In genomic region chr4:107605964-107606602, GRCm38 (mm10) we compare ENCODE assay signal across 12 mouse cellular contexts.
A peak's percentile ranks its signal among the peaks of the same experiment; 100 is the strongest.
DNase-seq lines count a peak whose midpoint lies in the region; ATAC-seq and TF ChIP-seq lines count a peak whose summit lies in the region.
"Had no signal": no experiment of that assay in that cellular context is flagged by ENCODE, and none has a peak within 500 bp of the region (broad histone marks: within the 10 kb centered on the region; RNA-seq: fewer than 3 reads in every experiment).

No protein-coding gene starts in this region.

- peaks cover 11% of the 10 kb centered on the region for H3K4me1 ChIP-seq in heart, embryonic 11.5 days (ENCODE audit: control insufficient read depth, insufficient read depth, low read length)
- peaks cover 36% of the 10 kb centered on the region for H3K4me1 ChIP-seq in embryonic facial prominence, embryonic 14.5 days (ENCODE audit: control insufficient read depth, insufficient read depth, low read length)
- peaks cover 24 to 29% of the 10 kb centered on the region in 2 experiments for H3K4me1 ChIP-seq in liver, embryonic 14.5 days (replicated peaks; ENCODE audit: control insufficient read depth in 2 of 2, insufficient read depth in 2 of 2, low read length in 1 of 2)

- H3K27ac ChIP-seq in heart, embryonic 11.5 days (ENCODE audit: low read depth, low read length) = no peak overlapping the region
- 0 out of 2 replicates have a peak overlapping the region, but pooled peaks have one; percentile 64 for H3K27ac ChIP-seq in embryonic facial prominence, embryonic 14.5 days (replicated peaks; ENCODE audit: low read depth, low read length)
- H3K27ac ChIP-seq in liver, embryonic 14.5 days = peak overlapping the region; percentile 79
- H3K27ac ChIP-seq: limb, embryonic 15.5 days had no signal

- WGBS in heart, embryonic 11.5 days (ENCODE audit: insufficient replicate concordance) = 42% methylated on average over 17 of the region's 17 CpGs
- 60% methylated on average over 17 of the region's 17 CpGs for WGBS in embryonic facial prominence, embryonic 14.5 days
- 16% methylated on average over 17 of the region's 17 CpGs for WGBS in liver, embryonic 14.5 days (ENCODE audit: insufficient replicate concordance)

- no peak for TF ChIP-seq CTCF in liver, embryonic 14.5 days (IDR thresholded peaks at IDR 0.05; ENCODE audit: low read depth)

- peak; percentile 83 for TF ChIP-seq EP300 in liver, embryonic 14.5 days (IDR thresholded peaks at IDR 0.05; ENCODE audit: low read depth)

- H3K27me3 ChIP-seq in heart, embryonic 11.5 days (ENCODE audit: control insufficient read depth, insufficient read depth, low read length) = peaks cover 26% of the 10 kb centered on the region; the same call in 1 of the 2 replicates
- no peaks in the 10 kb centered on the region for H3K27me3 ChIP-seq in embryonic facial prominence, embryonic 14.5 days (replicated peaks; ENCODE audit: control insufficient read depth, insufficient read depth, low read length)
- no peaks in the 10 kb centered on the region for H3K27me3 ChIP-seq in liver, embryonic 14.5 days (ENCODE audit: control insufficient read depth, insufficient read depth, low read length)
- H3K27me3 ChIP-seq: limb, embryonic 15.5 days had no signal

- DNase-seq in heart, postnatal 4 days = no peak
- DNase-seq in A20 (ENCODE audit: low read depth, low spot score) = peak; percentile 15
- no peak for DNase-seq in embryonic facial prominence, embryonic 14.5 days (ENCODE audit: low spot score)
- peak; percentile 64 to 67 (median 64) for DNase-seq in liver, embryonic 14.5 days (ENCODE audit: low read depth in 3 of 3, low spot score in 3 of 3)
- no peak for DNase-seq in testis, postnatal 14 days (ENCODE audit: low spot score)
- DNase-seq in gastrocnemius, postnatal 4 days (ENCODE audit: low spot score in 2 of 2) = no peak
- DNase-seq in adrenal gland, postnatal 4 days (ENCODE audit: low spot score in 2 of 2) = no peak
- DNase-seq: adrenal gland, postnatal 14 days; cerebellum, adult 9-10 months had no signal

- peak overlapping the region; percentile 22; the same call in 1 of the 2 replicates for H3K4me2 ChIP-seq in heart, embryonic 11.5 days
- no peak overlapping the region for H3K4me2 ChIP-seq in embryonic facial prominence, embryonic 14.5 days (ENCODE audit: low read depth, low read length)
- peak overlapping the region; percentile 60 for H3K4me2 ChIP-seq in liver, embryonic 14.5 days (ENCODE audit: low read depth)
- H3K4me2 ChIP-seq: limb, embryonic 15.5 days; midbrain, embryonic 11.5 days had no signal

- H3K36me3 ChIP-seq in heart, embryonic 11.5 days (ENCODE audit: control insufficient read depth, insufficient read depth, low read length) = no peaks in the 10 kb centered on the region
- H3K36me3 ChIP-seq in embryonic facial prominence, embryonic 14.5 days (ENCODE audit: control insufficient read depth, insufficient read depth, low read length) = no peaks in the 10 kb centered on the region
- H3K36me3 ChIP-seq in liver, embryonic 14.5 days (replicated peaks; ENCODE audit: control insufficient read depth, insufficient read depth, low read depth) = no peaks in the 10 kb centered on the region
- H3K36me3 ChIP-seq: limb, embryonic 15.5 days had no signal

- no peak overlapping the region for H3K9ac ChIP-seq in heart, embryonic 11.5 days (ENCODE audit: low read depth, low read length)
- H3K9ac ChIP-seq in embryonic facial prominence, embryonic 14.5 days (ENCODE audit: low read depth, low read length) = no peak overlapping the region; the same call in 1 of the 2 replicates
- peak overlapping the region; percentile 44 for H3K9ac ChIP-seq in liver, embryonic 14.5 days (replicated peaks)
- H3K9ac ChIP-seq: limb, embryonic 15.5 days had no signal

- no peak overlapping the region for H3K4me3 ChIP-seq in heart, embryonic 11.5 days (ENCODE audit: low read depth, low read length)
- no peak overlapping the region for H3K4me3 ChIP-seq in embryonic facial prominence, embryonic 14.5 days (ENCODE audit: low read depth, low read length)
- peak overlapping the region; percentile 17 to 31; a peak in 2 of 4 replicates for H3K4me3 ChIP-seq in liver, embryonic 14.5 days (ENCODE audit: insufficient read depth in 1 of 2, low read depth in 2 of 2, low read length in 2 of 2)
- H3K4me3 ChIP-seq: limb, embryonic 15.5 days had no signal

- no peaks in the 10 kb centered on the region for H3K9me3 ChIP-seq in heart, embryonic 11.5 days (replicated peaks; ENCODE audit: control insufficient read depth, low read length)
- H3K9me3 ChIP-seq in embryonic facial prominence, embryonic 14.5 days (ENCODE audit: control insufficient read depth, low read length) = no peaks in the 10 kb centered on the region
- no peaks in the 10 kb centered on the region for H3K9me3 ChIP-seq in liver, embryonic 14.5 days (ENCODE audit: control insufficient read depth, low read length)
- H3K9me3 ChIP-seq: limb, embryonic 15.5 days had no signal

- no peak for ATAC-seq in heart, embryonic 11.5 days (replicated peaks; ENCODE audit: insufficient number of reproducible peaks, low FRiP score, low TSS enrichment)
- ATAC-seq in embryonic facial prominence, embryonic 14.5 days (ENCODE audit: low read depth) = no peak
- ATAC-seq in liver, embryonic 14.5 days (ENCODE audit: insufficient read depth) = peak; percentile 95

Comparison
In these comparisons a context has a peak if more than half of its experiments do, and no peak if none do; other contexts are left out.
1. H3K4me3 ChIP-seq: peak in liver, embryonic 14.5 days (2 of 2); none in heart, embryonic 11.5 days (single experiment) and embryonic facial prominence, embryonic 14.5 days (single experiment).
2. DNase-seq: peak in A20 (single experiment) and liver, embryonic 14.5 days (3 of 3); none in heart, postnatal 4 days (single experiment), embryonic facial prominence, embryonic 14.5 days (single experiment), testis, postnatal 14 days (single experiment), gastrocnemius, postnatal 4 days (0 of 2) and adrenal gland, postnatal 4 days (0 of 2).